Mouse (Mus musculus) midbrain, postnatal 0 days (tissue): ENCODE results near the gene Tubb3. TPM values are rescaled to one million over a fixed set of nuclear protein-coding genes. Genes with fewer than 3 reads are reported as not detected.
A peak's percentile ranks its signal among the peaks of the same experiment; 100 is the strongest.
"Not testable (repeated sequence)": the region's sequence is repeated elsewhere in the genome, so short reads cannot be mapped to it uniquely, and the experiment has no call there.

ENCODE experiments used
- ATAC-seq: fragments of 200-750 bp; cut with Nextera tagmentation; 2 replicates; pipeline ENCODE4 v1.8.0; 2017; ENCODE audit warnings: moderate number of reproducible peaks, mild to moderate bottlenecking, moderate TSS enrichment, moderate library complexity; ENCODE audit not compliant: low FRiP score
- DNase-seq: peaks from one replicate; pipeline ENCODE4 v3.0.0-alpha.2; 2015; ENCODE audit warnings: low spot score
- H3K27ac ChIP-seq: fragments of 300-500 bp; sonication (generic); 2 replicates; pipeline ENCODE4 v1.5.1; 2014; ENCODE audit warnings: low read depth, mild to moderate bottlenecking, low read length, mixed read lengths
- H3K27me3 ChIP-seq: fragments of 300-500 bp; sonication (generic); 2 replicates; pipeline ENCODE4 v1.6.1; 2014; ENCODE audit warnings: low read length, control low read depth, mixed read lengths; ENCODE audit not compliant: insufficient read depth
- H3K36me3 ChIP-seq: fragments of 300-500 bp; sonication (generic); 2 replicates; pipeline ENCODE4 v1.6.1; 2014; ENCODE audit warnings: low read length, control low read depth, mixed read lengths; ENCODE audit not compliant: insufficient read depth
- H3K4me1 ChIP-seq: fragments of 300-500 bp; sonication (generic); 2 replicates; pipeline ENCODE4 v1.6.1; 2014; ENCODE audit warnings: mild to moderate bottlenecking, control low read depth, antibody characterized with exemption, low read length, mixed read lengths; ENCODE audit not compliant: insufficient read depth
- H3K4me2 ChIP-seq: fragments of 300-500 bp; sonication (generic); 2 replicates; pipeline ENCODE4 v1.6.1; 2014; ENCODE audit warnings: low read depth, mild to moderate bottlenecking, low read length, mixed read lengths; ENCODE audit not compliant: poor library complexity, severe bottlenecking
- H3K4me3 ChIP-seq: fragments of 300-500 bp; sonication (generic); 2 replicates; pipeline ENCODE4 v1.5.1; 2014; ENCODE audit warnings: low read depth, mild to moderate bottlenecking, low read length, moderate library complexity
- H3K9ac ChIP-seq: fragments of 300-500 bp; sonication (generic); replicated peaks from 2 replicates; pipeline ENCODE4 v1.6.1; 2014; ENCODE audit warnings: mild to moderate bottlenecking, low read length, moderate library complexity, mixed read lengths; ENCODE audit not compliant: poor library complexity, severe bottlenecking
- H3K9me3 ChIP-seq: fragments of 300-500 bp; sonication (generic); 2 replicates; pipeline ENCODE4 v1.6.1; 2016; ENCODE audit warnings: low read length, control low read depth
- CTCF ChIP-seq: IDR thresholded peaks from 2 replicates; pipeline ENCODE4 v1.5.1; 2016; ENCODE audit warnings: antibody characterized with exemption, mild to moderate bottlenecking
- WGBS: fragments of 180-500 bp; shearing (Covaris S2); extraction: QIAGEN DNeasy Blood & Tissue Kit; methylation state at CpG from one replicate; pipeline ENCODE4 v1.1.7; 2014; 5-methylcytosine and 5-hydroxymethylcytosine counted together
- polyA plus RNA-seq: library from polyadenylated mRNA; unstranded; fragments of >200 nt; fragmentation: Nextera tagmentation; extraction: Ambion mirVana; gene quantifications from 2 replicates; pipeline ENCODE4 v1.2.1, GENCODE M21; 2015
- total RNA-seq: library from RNA; depleted of rRNA; stranded (reverse); fragments of >200 nt; gene quantifications from 2 replicates; pipeline ENCODE4 v1.2.3, GENCODE M21; 2014

Gene Tubb3
- total and polyA plus RNA-seq, 2 experiments from 2014 or later = 1,921 to 3,963 TPM

DNA sequence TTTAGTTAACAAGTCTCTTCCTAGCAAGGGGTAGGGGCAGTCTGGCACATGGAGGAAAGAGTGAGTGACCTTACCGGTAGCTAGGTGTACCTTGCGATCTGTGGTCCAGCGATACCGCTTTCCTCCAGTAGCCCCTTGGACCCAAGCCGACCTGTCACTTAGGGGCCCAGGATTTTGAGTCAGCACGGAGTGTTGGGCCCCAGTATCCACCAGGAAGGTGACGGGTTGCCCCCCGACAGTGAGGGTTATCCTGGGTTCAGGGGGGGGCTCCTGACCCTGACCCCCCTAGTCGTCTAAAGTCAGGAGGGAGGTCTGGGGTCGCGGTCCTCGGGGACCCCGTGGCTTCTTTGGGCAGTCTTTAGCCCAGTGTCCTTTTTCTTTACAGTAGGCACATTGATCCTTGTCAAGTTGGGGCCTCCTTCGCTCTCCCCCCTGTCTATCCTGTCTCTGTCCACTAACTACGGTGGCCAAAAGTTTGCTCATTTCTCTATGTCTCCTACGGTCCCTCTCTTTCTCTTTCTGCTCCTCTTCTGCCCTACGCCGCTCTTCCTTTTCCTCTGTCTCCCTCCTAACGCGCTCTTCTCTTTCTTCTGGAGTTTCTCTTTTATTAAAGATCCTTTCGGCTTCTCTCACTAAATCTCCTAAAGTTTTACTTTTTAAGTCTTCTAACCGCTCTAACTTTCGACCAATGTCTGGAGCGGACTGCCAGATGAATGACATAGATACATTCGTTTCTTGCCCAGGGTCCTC lies 20.6 kb downstream of the Tubb3 start:
- TF ChIP-seq CTCF = no peak
- H3K27ac ChIP-seq = no peak overlapping the region
- peaks cover 10% of the 10 kb centered on the region; the same call in 1 of the 2 replicates for H3K9me3 ChIP-seq
- no peak overlapping the region for H3K4me2 ChIP-seq
- H3K27me3 ChIP-seq = no peaks in the 10 kb centered on the region
- H3K4me3 ChIP-seq = no peak overlapping the region
- DNase-seq (no peak), ATAC-seq (no peak)
- no peak overlapping the region for H3K9ac ChIP-seq
- 98% methylated on average over 25 of the region's 25 CpGs for WGBS
- no peaks in the 10 kb centered on the region for H3K4me1 ChIP-seq
- no peaks in the 10 kb centered on the region for H3K36me3 ChIP-seq

DNA sequence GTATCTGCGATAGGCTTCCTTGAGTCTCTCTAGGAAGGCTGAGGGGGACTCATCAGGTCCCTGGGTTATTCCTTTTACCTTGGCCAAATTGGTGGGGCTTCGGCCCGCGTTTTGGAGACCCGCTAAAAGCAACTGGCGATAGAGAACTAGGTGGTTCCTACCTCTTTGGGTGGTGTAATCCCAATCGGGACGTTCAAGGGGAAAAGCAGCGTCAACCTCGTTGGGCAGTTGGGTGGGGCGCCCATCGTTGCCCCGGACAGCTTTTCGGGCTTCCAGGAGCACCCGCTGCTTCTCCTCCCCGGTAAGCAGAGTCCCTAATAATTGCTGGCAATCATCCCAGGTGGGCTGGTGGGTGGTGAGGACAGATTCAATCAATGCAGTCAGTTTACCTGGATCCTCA lies 21.2 kb downstream of the Tubb3 start:
- H3K4me1 ChIP-seq = no peaks in the 10 kb centered on the region
- no peaks in the 10 kb centered on the region for H3K27me3 ChIP-seq
- no peak overlapping the region for H3K9ac ChIP-seq
- no peak overlapping the region for H3K4me2 ChIP-seq
- WGBS = 96% methylated on average over 16 of the region's 16 CpGs
- no peak overlapping the region for H3K27ac ChIP-seq
- no peak overlapping the region for H3K4me3 ChIP-seq
- no peak for DNase-seq
- no peak for ATAC-seq
- H3K36me3 ChIP-seq = no peaks in the 10 kb centered on the region
- H3K9me3 ChIP-seq = peaks cover 10% of the 10 kb centered on the region; the same call in 1 of the 2 replicates
- TF ChIP-seq CTCF = no peak

DNA sequence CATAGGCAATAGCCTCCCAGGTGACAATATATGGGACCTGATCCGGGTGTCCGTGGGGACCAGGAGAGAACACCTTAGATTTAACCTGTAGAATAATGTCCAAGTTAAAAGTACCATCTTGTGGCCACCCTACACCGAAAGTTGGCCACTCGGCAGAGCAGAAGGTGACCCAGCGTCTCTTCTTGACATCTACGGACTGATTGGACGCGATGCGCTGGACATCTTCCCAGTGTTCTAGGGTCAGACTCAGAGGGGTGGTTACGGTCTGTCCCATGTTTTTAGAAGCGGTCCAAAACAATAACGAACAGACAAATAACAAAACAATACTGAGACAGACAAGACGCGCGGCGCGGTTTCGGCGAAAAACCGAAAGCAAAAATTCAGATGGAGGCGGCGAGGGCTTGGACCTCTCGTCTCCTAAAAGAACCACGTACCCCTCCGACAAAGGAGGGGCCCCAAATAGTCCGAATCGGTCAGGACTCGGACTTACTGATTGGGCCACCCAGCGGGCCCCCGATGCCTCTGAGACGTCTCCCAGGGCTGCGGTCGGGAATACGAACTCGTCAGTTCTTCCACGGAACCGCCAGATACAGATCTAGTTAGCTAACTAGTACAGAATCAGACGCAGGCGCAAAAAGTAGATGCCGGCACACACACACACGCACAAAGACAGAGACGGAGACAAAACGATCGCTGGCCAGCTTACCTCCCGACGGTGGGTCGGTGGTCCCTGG lies 22.2 kb downstream of the Tubb3 start:
- WGBS = 97% methylated on average over 42 of the region's 47 CpGs
- not testable (repeated sequence) for H3K9me3 ChIP-seq, DNase-seq, H3K4me2 ChIP-seq, H3K27ac ChIP-seq, ATAC-seq, H3K4me3 ChIP-seq, H3K4me1 ChIP-seq, H3K27me3 ChIP-seq, H3K9ac ChIP-seq, H3K36me3 ChIP-seq

DNA sequence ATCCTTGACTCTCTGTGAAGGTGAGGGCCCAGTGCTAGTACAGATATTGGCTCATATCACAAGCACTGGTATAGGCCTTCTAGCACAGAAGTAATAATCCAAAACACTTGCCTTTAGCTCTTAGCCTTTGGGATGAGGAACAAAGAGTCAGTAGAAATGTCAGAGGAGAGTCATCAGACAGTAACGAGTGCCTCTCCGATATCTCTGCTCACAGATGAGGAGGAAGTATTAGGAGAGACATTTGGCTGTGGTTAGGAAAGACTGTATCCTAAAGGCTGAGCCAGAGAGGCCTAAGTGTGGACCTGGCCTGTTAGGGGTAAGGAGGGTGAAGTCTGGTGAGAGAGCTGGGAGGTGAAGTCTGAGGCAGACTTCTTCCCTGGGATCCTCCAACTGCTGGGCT lies 30.6 kb downstream of the Tubb3 start:
- WGBS = 94% methylated on average over 2 of the region's 2 CpGs
- no peak overlapping the region for H3K4me2 ChIP-seq
- no peak overlapping the region for H3K4me3 ChIP-seq
- H3K36me3 ChIP-seq = no peaks in the 10 kb centered on the region
- H3K9me3 ChIP-seq = no peaks in the 10 kb centered on the region
- H3K27ac ChIP-seq = no peak overlapping the region
- DNase-seq (no peak), ATAC-seq (no peak)
- no peaks in the 10 kb centered on the region for H3K27me3 ChIP-seq
- peaks cover 2% of the 10 kb centered on the region; the same call in 1 of the 2 replicates for H3K4me1 ChIP-seq
- H3K9ac ChIP-seq = no peak overlapping the region
- no peak for TF ChIP-seq CTCF

DNA sequence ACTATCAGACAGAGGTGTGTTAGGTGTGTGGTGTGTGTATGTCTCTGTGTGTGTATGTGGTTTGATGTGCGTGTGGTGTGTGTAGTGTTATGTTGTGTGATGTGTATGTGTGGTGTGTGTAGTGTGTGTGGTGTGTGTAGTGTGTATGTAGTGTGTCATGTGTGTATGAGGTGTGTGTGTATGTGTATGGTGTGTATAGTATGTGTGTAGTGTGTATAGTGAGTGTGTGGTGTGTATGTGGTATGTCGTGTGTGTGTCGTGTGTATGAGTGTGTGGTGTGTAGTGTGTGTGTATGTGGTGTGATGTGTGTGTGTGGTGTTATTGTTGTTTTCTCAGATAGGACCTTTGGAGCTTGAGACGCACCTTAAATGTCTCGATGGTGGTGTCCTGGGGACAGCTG lies 31.1 kb downstream of the Tubb3 start:
- Histone ChIP-seq H3K4me2 (peak overlapping the region; percentile 67), H3K9me3 (no peaks in the 10 kb centered on the region), H3K4me1 (peaks cover 2% of the 10 kb centered on the region; the same call in 1 of the 2 replicates), H3K36me3 (no peaks in the 10 kb centered on the region), H3K9ac (no peak overlapping the region), H3K27me3 (no peaks in the 10 kb centered on the region), H3K4me3 (peak overlapping the region; percentile 70; the same call in 1 of the 2 replicates), H3K27ac (no peak overlapping the region)
- no peak for TF ChIP-seq CTCF
- ATAC-seq (peak; percentile 28; the same call in 1 of the 2 replicates), DNase-seq (no peak)
- WGBS = 83% methylated on average over 5 of the region's 5 CpGs
